Mouse (Mus musculus) liver, adult (tissue): ENCODE measurements at regions not wholly inside any gene's neighbourhood (a gene's known extent, or its start where the extent isn't known, plus 50 kb on each side); places are given as distances from the start of the nearest gene placed in this dataset.

Experiments
- GATA4 ChIP-seq: IDR thresholded peaks from 2 replicates; pipeline ENCODE4 v1.6.1; 2014; ENCODE audit warnings: mild to moderate bottlenecking, low read length; ENCODE audit not compliant: insufficient replicate concordance

DNA sequence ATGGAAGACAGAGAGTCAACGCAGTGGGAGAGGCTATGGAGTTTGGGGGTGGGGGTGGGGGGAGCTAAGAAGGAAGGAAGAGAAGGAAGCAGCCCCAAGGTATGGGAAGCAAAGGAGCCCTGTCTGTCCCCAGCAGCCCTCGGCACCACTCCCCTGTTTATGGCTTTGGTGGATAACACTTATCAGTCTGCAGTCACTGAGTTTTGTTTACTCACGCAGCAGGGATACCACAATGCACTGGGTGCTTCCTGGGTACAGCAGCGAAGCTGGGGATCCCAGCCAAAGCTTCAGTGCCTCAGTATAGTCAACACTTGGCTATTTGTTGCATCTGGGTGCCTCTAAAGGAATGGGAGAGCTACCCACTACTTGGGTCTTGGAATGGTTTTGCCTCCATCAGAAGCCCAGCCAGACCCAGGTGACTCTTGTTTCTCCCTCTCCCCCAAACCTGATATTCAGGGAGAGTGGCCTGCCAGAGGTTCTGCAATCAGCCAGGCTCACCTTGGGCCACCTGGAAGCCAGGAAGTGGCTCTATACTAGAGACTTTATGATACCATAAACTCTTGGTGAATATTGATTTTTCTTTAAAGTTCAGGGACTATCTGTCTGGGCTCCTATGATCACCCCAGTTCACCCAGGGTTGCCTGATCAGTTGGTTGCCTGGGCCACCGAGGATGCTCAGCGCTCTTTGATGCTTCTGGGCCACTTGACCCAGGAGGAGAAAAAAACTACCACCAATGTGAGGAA lies 74.5 kb upstream of the Dio3 start:
- no peak for TF ChIP-seq GATA4

DNA sequence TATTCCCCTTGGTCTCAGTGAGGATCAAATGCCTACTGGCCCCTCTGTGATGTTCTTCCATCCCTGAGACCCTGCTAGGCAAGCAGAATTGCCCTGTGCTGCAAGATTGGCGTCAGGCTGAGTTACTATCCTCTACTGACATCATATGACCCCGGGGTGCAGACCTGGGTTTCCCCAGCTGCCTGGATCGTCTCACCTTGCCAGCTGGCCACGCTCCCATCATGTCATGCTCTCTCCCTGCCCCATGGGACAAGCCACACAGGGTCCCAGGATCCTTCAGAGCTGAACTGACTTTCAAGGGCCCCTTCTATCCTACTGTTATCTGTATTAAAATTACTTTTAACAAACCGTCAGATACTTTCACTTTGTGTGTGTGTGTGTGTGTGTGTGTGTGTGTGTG lies 72.6 kb upstream of the Dio3 start:
- TF ChIP-seq GATA4, result no peak

DNA sequence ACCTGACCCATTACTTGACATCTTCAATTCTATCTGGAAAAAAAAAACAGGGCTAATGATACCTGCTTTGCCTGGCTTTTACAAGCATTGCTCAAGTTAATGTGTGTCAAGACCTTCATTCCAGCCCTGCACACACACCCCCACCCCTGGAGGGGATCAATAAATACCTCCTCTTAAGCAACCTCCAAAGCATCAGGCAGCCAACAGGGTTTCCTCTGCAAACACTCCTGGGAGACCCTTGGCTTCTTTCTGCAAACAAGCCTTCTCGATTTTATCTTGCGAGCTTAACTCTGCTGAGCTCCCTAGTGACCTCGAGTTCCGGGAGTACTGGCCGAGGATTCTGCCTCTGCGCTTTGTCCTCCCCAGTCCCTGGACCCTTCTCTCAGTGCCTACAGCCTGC lies 72.1 kb upstream of the Dio3 start:
- TF ChIP-seq GATA4, result no peak

DNA sequence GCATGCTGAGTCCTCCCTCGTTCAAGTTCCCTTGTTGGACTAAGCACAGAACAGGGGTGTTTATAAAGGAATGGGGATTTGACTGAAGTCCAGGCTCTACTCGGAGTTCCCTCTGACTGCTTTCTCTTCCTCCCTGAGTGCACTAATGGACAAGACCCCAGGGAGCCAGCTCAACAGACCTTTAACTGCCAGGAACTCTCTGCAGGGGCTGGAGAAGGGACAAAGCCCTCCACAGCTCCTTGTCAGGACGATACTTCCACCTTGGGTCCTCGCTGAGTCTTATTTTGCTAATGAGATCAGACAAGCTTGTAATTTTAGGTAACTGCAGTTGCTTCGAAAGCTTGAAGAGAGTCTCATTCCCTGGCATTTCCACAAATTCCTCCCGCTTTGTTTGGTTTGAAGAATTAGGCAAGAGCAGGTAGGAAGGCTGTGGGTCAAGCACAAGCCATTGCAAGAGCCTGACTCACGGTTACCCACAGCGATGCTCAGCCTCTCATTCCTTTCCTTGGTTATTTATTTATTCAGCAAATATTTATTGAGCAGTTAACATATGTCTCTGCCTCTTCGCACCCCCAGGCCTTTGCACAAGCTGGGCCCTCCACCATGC lies 71.5 kb upstream of the Dio3 start:
- TF ChIP-seq GATA4, result no peak

DNA sequence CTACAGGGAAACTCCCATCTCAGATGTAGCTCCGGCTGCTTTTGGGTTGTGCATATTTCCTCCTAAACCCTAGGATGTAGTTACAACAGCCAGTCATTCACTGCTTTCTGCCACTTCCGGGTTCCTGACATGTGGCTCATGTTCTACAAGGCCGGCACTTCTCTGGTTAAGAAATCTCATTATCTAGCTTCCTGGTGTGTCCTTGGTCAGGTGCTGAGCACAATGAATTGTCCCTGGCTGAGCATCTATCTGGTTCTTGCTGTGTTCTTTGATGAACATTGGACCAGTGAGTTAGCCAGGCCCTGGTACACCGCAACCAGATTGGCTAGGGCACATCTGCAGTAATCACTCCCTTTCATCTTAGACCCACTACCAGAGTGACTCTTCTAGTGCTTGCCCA lies 66.2 kb upstream of the Dio3 start:
- TF ChIP-seq GATA4, result no peak

DNA sequence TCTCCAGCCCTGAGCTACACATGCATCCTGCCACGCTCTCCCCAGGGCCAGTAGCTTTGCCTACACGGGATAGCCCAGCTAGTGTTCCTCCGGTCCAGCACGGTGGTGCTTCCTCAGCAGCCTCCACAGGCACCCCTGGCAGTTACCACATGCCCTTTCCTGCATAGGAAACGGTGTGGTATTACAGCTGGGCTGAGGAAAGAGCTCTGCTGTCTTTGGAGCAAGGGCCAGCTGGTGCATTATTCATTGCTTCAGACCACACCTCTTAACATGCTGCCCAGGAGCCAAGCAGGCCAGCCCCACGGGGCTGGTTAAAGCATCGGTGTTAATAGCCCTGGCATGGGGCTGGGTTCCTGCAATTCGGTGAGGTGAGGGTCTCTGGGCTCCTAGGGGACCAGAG lies 64.0 kb upstream of the Dio3 start:
- no peak for TF ChIP-seq GATA4

DNA sequence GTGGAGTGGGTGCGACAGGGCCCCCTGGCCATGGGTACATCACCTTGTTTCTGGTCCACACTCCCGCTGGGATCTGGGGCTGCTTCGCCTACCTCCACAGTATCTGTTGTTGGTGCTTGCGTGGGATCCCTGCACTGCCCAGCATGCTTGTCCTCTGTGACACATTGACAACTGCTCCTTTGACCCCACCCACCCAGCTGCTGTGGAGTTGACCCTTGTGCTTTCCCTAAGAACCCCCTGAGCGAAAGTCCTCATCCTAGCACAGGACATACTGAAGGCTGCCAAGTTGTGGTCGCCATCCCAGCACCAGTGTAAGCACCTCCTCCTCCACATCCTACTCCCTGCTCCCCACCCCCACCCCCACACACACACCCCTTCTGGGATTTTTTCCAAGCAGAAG lies 63.6 kb upstream of the Dio3 start:
- no peak for TF ChIP-seq GATA4

DNA sequence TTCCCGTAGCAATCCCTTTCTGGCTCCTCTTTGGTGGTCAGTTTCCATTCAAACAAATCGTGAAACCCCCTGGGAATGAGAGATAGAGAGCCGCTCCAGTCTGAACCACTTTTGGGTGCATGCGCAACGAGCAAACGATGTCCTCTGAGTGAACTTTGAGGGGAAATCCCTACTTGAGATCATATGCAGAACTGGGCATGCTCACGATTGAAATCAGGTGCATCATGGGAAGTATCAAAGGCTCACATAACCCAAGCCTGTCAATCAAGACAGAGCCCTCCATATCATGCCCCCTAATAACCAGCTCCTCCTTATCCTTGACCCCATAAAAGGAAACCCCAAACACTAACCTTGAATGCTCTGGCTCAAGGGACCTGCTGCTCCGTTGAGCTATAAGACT lies 59.1 kb upstream of the Dio3 start:
- no peak for TF ChIP-seq GATA4

DNA sequence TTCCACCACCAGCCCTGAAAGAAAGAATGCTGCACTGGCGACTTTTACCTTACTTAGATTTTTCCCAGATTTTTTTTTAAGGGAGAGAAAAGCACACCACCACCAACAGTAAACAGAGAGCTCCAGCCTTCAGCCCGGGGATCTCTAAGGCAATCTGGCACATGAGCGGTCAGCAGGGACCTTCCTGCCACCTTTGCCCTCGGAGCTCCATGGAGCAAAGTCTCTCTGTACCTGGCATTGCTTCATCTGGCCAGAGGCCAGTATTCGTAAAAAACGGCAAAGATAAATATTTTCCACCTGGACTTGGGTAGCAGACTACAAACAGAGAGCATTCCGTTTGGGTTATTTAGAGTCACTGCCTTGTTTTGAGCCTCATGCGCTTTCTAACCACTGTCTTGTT lies 58.4 kb upstream of the Dio3 start:
- TF ChIP-seq GATA4, result peak; percentile 65; the same call in 1 of the 2 replicates

DNA sequence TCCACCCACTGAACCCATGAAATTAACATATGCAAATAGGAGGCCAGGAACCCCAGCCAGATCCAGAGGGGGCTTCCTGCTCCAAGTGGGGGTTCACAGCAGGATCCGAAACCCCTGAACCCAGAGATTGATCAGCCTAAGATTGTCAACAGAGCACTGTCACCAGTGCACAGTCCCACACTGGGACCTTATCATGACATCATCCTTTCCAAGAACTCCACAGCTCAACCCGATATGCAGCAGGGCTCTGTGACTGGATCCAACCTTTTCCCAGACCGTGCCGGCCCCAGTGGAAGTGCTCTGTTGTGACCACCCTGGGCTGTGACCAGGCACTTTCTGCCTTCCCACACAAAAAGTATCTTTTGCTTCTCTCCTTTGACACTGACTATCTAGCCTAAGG lies 57.7 kb upstream of the Dio3 start:
- no peak for TF ChIP-seq GATA4

DNA sequence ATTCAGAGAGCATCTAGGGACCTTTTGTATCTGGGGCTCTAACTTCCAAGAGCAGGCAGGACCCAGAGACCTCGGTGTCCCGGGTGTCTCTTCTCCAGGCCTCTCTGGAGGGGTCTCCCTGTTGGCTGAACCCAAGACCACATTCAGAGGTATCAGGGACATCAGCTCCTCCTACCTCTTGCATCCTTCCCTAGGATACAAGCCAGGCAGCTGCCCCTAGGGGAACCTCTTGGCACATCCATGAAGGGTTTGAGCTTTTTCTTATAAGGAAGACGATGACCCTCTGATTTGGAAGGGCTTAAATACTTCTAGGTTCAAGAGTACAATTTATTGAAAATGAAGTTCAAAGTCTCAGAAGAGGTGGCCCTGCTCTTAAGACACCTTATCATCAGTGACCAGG lies 57.2 kb upstream of the Dio3 start:
- TF ChIP-seq GATA4, result no peak

DNA sequence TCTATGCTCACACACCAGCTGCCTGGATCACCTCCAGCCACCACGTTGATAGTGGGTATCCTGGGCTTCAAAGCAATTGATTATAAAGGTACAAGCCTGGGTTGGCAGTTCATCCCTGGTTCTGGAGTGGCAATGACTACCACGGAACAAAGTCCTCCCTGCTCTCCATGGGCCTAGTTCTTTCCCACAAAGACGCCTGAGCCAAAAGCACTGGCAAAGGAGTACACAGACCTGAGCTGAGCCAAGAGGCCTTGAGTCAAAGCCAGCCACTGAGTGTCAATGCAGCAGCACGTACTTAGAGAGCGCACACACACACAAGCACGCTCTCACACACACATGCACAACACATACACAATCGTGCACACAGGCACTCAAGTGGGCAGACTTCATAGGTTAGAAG lies 54.6 kb upstream of the Dio3 start:
- peak; percentile 23; the same call in 1 of the 2 replicates for TF ChIP-seq GATA4

DNA sequence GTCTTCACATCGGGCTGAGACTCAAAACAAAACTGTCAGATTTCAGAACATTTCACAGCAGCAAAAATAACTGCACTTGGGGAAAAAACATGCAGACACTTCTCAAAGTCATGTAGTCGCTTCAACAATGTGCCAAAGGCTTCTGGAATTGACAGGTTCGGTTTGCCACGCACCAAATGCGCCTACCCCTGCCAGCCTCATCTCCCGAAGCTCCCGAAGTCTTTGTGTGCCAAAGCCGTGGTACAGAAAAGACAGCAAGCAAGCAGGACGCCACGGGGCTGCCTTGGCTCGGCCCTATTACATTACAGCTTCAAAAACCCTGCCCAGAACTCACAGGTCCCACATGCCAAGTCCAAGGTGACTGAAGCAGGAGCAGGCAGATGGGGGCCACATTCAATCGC lies 50.9 kb upstream of the Dio3 start:
- TF ChIP-seq GATA4, result no peak
